Mouse (Mus musculus): ENCODE data around the gene Tcf23.
A peak's percentile ranks its signal among the peaks of the same experiment; 100 is the strongest.

GRCm38 (mm10) chr5:30930121-30930520 lies 38.3 kb upstream of the Tcf23 start:
- peak; percentile 42; the same call in 1 of the 2 replicates for TF ChIP-seq CTCF (IDR thresholded peaks at IDR 0.05; ENCODE audit: extremely low read depth, insufficient read depth, insufficient read length, insufficient replicate concordance)
- TF ChIP-seq POLR2A (IDR thresholded peaks at IDR 0.05; ENCODE audit: low read depth, low read length) = no peak
